Mouse (Mus musculus) c-Kit-positive CD71-positive TER-119-positive erythroid progenitor cells, embryonic 14.5 days (primary cell): ENCODE measurements around the gene Grk2.

Experiments used
- DNase-seq: peaks from one replicate; pipeline ENCODE4 v3.0.0-alpha.2; 2013; ENCODE audit warnings: low spot score

The Grk2 gene

GRCm38 (mm10) chr19:4302936-4303639 is 2.9 kb downstream of the Grk2 start:
- DNase-seq, result no peak

- DNase-seq, result no peak
These were observed 4.0 kb downstream of the Grk2 start for GRCm38 (mm10) chr19:4301735-4302651.

- DNase-seq, result no peak
These were observed 4.9 kb downstream of the Grk2 start for GRCm38 (mm10) chr19:4300852-4301734.

GRCm38 (mm10) chr19:4300271-4300704 is 5.7 kb downstream of the Grk2 start:
- no peak for DNase-seq

GRCm38 (mm10) chr19:4299574-4300270 is 6.3 kb downstream of the Grk2 start:
- no peak for DNase-seq

GRCm38 (mm10) chr19:4299126-4299525 is 6.9 kb downstream of the Grk2 start:
- no peak for DNase-seq

GRCm38 (mm10) chr19:4298322-4299121 is 7.5 kb downstream of the Grk2 start:
- DNase-seq, result no peak

GRCm38 (mm10) chr19:4297851-4298250 is 8.2 kb downstream of the Grk2 start:
- no peak for DNase-seq

- no peak for DNase-seq
These were observed 9.4 kb downstream of the Grk2 start for GRCm38 (mm10) chr19:4296611-4297010.

- no peak for DNase-seq
These were observed 10.6 kb downstream of the Grk2 start for GRCm38 (mm10) chr19:4295391-4295790.

- no peak for DNase-seq
These were observed 11.5 kb downstream of the Grk2 start for GRCm38 (mm10) chr19:4294381-4295097.

- no peak for DNase-seq
These were observed 14.9 kb downstream of the Grk2 start for GRCm38 (mm10) chr19:4291161-4291560.

- DNase-seq, result no peak
These were observed 15.3 kb downstream of the Grk2 start for GRCm38 (mm10) chr19:4290749-4291148.

- no peak for DNase-seq
These were observed 22.4 kb downstream of the Grk2 start for GRCm38 (mm10) chr19:4283653-4284052.

- peak; percentile 60 for DNase-seq
These were observed 23.0 kb downstream of the Grk2 start, which contains the start of gene Ankrd13d for GRCm38 (mm10) chr19:4282898-4283553. Gene Ankrd13d, minus strand, starts transcription at chr19:4283137.

GRCm38 (mm10) chr19:4280425-4280824 is 25.6 kb downstream of the Grk2 start:
- no peak for DNase-seq

- no peak for DNase-seq
These were observed 26.5 kb downstream of the Grk2 start for GRCm38 (mm10) chr19:4279487-4279886.

GRCm38 (mm10) chr19:4270972-4271371 is 35.0 kb downstream of the Grk2 start:
- no peak for DNase-seq

- no peak for DNase-seq
These were observed 35.8 kb downstream of the Grk2 start for GRCm38 (mm10) chr19:4270187-4270586.
